Mouse (Mus musculus) left cerebral cortex, postnatal 4 days (tissue): ENCODE results near the gene Oaf. TPM values are rescaled to one million over a fixed set of nuclear protein-coding genes. Genes with fewer than 3 reads are reported as not detected.

Experiments used
- total RNA-seq, 2 experiments: library from RNA; stranded (reverse); gene quantifications; 2 replicates each; pipeline ENCODE4 v1.2.3; 2021

Oaf gene
- total RNA-seq, 2 experiments from 2014 or later, result 3.6 to 4.1 TPM

Other genes starting within 250 kb of the Oaf start
- gene Arhgef12, start 132.7 kb downstream of the Oaf start, total RNA-seq, result 100 to 1,000 TPM; 185 to 199 TPM
- gene Tmem136, start 123.3 kb downstream of the Oaf start, total RNA-seq, result 10 to 100 TPM; 17.2 to 18.4 TPM
- gene Pou2f3, start 29.5 kb downstream of the Oaf start, total RNA-seq, result not detected
- gene Trim29, start 70.9 kb upstream of the Oaf start, total RNA-seq, result not detected